Mouse (Mus musculus): ENCODE results near the gene Met.

Gene Met

GRCm38 (mm10) chr6:17491502-17491901 is 27.9 kb downstream of the Met start:
- DNase-seq (ENCODE audit: low spot score), result no peak

- no peak for DNase-seq (ENCODE audit: low spot score)
Measured at GRCm38 (mm10) chr6:17492062-17492461, 28.5 kb downstream of the Met start.

DNA sequence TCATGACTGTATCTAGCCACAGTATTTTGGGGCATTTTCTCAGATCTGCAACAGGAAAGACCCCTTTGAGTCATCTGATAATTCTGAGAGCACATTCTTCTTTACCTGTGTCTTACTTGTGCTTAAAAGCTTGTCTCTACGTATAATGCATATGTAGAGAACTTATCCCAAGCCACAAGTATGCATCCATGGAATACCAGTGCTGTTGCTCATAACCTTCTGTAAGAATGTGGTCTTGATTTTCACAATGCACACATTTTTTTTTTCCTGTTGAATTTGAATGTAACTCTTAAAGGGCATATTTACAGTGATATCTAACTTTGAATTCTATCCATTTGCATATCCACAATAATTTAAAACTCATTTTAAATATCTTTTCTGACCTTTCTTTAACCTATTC is 31.8 kb downstream of the Met start:
- no peak for DNase-seq (ENCODE audit: low spot score)

DNA sequence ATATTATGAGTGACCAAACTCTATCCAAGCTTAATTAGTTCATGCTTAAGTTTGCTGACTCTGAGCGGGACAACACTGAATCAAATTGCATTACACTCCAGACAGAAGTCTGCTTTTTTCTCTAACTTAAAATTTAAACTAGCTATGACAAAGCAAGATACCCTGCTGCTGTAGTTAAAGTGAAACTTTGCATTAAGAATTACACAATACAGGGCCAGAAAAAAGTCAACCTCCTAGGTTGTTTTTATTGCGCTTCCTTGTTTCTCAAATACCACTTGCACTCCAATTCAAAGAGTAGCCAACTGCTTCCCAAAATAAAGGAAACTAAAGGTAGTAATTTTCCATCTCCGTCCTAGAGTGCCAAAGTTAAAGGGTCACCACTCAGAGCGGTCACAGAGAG is 33.8 kb downstream of the Met start:
- DNase-seq (ENCODE audit: low spot score), result no peak

GRCm38 (mm10) chr6:17498801-17499200 is 35.2 kb downstream of the Met start:
- DNase-seq (ENCODE audit: low spot score), result no peak

GRCm38 (mm10) chr6:17501440-17501839 is 37.8 kb downstream of the Met start:
- no peak for DNase-seq (ENCODE audit: low spot score)

- DNase-seq (ENCODE audit: low spot score), result no peak
Measured at GRCm38 (mm10) chr6:17502311-17502710, 38.7 kb downstream of the Met start.

DNA sequence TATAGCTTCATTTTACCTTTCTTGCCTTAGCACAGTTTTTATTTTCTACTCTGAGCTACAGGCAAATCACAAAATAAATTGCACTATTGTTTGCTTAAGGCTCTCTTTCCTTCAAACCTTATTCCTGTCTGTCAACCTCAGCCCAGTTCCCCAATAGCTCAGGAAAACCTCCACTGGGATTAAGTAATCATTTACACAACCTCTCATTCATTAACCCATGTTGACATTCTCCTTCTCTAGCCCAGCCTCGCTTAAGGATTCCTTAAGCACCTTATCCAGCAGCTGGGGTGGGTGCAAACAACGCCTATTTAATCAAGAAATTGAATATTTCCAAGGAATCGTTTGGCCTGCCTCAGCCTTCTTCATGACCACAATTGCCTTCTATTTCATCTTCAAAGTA is 40.1 kb downstream of the Met start:
- no peak for DNase-seq (ENCODE audit: low spot score)

- DNase-seq (ENCODE audit: low spot score), result no peak
Measured at GRCm38 (mm10) chr6:17505530-17505929, 41.9 kb downstream of the Met start.

DNA sequence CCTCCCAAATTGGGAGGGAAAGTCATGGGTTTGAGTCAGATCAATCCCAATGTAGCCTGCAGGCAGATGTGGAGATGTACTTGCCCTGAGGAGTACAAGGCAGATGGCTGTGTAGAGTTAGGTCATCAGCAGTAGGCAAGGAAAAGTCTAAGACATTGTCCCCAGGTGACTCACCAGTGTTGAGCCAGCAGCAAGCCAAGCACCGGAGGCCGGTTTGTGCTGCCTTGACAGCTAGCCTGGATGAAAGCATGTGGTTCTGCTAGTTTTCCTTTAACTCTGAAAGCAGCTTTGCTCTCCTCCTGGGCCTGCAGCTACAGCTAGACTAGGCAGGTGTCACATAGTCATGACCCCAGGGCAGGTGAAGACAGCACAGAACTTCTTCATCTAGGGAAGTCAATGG is 43.2 kb downstream of the Met start:
- no peak for DNase-seq (ENCODE audit: low spot score)

DNA sequence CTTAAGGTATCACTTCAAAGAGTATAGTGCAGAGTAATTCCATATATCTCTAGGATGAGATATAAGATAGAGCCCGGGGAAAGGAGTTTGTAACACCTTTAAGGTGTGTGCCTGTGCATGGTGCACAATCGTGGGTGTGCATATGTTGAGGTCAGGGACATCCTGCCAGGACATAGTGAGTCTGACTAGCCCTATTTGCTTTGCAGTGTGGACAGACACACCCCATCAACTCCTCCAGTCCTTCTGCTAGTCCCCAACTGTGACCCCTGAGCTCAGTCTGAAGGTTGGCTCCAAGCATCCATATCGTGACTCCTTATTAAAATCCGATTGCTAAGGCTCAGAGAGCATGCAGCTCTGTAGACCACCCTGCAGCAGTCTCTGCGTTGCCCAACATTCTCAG is 44.6 kb downstream of the Met start:
- no peak for DNase-seq (ENCODE audit: low spot score)

DNA sequence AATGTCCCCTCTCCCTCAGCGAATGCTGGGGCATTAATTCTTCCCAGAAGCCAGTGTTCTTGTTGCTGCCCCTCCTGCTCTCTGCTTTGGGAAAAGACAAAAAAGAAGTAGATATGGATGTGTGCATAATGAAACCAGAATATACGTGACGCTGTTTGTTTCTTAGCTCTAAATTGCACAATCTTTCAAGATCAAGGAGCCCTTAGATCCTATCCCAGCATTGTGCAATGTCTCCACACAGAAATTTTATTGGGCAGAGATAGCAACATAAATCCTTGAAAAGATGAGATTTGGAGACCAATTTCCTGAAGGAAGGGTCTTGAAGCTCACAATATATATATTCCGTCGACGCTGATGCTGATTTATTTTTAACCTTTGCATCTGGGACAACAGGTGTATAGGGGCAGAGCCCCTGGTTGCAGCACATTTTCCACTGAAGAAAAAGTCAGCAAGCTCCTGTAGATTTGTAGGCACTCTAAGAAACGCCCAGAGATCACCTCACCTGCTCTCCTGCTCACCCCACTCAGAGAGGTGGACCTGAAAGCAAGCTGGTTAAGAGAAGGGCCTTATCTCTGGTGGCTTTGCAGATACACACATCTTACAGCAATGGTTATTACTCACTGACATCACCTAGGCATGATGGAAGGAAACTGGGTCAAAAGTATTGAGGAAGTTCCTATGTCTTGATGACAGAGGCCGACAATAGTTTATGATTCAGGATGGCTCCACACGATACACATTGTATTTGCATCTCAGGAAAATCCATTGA is 45.2 kb downstream of the Met start:
- no peak for DNase-seq (ENCODE audit: low spot score)

- no peak for DNase-seq (ENCODE audit: low spot score)
Measured at GRCm38 (mm10) chr6:17513381-17513780, 49.8 kb downstream of the Met start.

DNA sequence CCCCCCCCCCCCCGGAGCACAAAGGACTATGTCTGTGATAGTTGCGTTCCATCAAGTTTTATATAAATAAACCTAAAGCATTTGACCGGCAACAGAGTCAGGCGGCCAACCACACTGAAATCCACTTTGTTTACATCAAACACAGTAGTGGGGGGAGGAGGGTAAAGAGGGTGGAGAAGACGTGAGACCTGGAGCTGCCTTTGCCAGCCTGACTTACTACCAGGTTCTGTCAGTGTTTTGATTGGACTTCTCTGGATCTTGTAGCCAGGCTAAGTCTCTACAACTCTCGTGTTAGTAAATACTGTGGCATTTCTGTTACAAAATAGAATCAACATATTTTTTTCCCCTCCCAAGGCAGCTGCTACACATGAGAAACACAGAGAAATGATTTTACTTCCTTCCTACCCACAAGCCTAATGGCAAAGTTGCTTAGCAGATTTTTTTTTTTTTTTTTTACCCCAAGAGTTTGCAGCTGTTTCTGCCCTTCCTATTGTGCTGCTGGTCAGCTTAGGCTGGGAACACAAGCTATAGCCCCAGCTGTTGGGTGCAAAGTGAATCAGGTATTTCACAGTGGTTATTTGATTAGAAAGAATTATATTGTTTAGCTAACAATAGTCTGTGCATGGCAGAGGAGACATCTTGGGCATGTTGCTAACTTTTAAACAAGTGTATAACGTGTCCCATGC is 52.3 kb downstream of the Met start:
- no peak for DNase-seq (ENCODE audit: low spot score)

DNA sequence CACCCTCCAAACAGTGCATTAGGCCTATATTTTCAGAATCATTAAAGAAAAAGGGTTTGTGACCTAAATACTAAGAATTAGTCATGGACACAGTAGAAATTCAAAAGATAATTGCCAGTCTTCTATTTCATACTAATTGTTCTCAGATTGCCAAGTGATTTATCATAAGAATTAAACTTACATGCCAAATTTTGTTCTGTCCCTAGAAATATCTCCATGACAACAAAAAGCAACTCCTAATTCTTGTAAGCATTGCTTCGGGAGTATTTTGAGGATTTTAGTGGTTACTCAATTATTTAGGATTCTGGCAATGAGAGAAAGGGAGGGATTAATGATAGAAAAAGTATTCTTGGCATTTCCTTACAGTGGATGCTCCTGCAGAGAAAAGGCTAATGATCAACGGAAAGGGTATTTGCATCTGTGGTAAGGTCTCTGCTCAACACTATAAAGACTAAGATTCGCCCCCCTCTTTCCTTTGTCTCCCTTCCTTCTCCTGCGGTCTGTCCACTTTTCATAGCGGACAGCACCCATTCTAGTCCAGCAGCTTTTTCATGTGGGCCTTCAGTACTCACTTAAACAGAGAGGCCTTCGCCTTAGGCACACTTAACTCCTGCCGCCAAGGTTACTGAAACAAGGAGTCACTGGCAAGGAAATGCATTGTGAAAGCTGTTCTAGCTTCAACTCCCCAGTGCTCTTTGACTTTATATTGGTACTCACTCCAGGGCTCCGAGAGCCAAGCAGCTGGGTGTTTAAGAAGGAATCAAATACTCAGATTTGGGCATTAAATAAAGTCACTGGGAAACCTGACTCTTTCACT is 58.5 kb downstream of the Met start:
- DNase-seq (ENCODE audit: low spot score), result no peak

GRCm38 (mm10) chr6:17522917-17523316 is 59.3 kb downstream of the Met start:
- DNase-seq (ENCODE audit: low spot score), result no peak

DNA sequence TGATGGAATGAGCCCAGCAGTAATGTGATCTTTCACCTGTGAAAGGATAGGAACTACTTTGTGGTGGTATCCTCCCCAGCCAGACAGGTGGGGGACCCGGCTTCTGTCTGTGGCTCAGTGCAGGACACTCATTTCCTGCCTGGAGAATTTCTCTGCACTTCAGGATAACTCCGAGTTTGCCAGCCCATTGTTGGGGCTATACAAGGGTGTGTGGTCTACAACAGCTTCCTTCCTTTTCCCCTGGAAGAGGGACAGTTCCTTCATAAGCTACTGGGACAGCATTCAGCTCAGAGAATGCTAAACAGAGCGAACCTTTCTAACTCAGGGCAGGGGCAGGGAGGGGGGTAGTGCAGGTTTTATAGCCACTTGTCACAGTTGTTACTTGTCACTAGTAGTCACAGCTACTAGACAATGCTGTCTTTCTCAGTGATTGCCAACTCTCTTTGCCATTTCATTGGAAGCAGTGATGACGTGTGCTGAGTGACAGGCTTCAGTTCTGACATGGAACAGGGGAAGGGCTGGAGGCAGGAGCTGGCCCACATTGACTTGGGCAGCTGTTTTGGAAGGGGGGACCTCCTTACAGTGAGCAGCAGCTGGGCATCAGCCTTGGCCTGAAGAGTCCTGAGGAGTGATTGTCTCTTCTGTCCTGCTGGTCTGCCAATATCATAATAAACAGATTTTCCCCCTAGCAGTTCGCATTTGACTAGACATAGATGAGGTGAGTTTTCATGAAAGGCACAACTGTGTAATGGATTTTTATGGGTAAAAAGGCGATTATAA is 66.1 kb downstream of the Met start:
- DNase-seq (ENCODE audit: low spot score), result no peak

DNA sequence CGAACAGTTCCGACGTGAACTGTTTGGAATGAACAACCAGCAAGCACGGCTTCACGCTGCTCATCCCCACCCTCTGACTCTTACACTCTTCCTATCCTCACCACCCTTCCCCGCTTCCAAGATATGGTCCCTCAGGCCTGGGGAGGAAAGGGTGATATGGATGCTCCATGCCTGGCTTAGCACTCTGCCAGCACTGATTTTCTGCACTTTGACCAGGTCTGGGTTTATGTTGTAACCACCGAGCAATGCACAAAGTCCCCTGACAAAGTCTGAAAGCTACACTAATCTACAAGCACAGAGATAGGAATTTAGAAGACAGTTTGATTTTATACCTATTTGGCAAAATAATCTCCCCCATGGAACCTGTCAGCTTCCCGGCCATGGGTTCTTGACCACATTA is 78.0 kb downstream of the Met start:
- no peak for DNase-seq (ENCODE audit: low spot score)

GRCm38 (mm10) chr6:17542383-17542782 is 78.8 kb downstream of the Met start:
- DNase-seq (ENCODE audit: low spot score), result no peak

DNA sequence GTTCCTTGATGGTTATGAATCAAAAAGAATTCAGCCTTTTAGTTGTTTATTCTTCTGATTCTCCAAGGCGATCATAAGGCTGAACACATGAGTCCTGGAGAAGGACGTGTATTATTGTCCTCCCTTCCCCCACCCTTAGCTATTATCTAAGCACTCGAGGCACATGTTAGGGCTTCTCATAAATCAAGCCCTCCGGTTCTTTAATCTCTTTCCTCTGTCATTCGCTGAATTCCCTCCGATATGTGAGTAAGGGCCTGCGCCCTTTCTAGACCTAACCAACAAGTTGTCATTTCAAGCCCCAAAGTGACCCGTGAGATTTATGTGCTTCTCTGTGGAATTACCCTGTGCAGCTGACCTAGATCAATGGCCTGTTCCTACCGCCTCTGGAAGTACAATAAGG is 81.9 kb downstream of the Met start:
- DNase-seq (ENCODE audit: low spot score), result no peak

DNA sequence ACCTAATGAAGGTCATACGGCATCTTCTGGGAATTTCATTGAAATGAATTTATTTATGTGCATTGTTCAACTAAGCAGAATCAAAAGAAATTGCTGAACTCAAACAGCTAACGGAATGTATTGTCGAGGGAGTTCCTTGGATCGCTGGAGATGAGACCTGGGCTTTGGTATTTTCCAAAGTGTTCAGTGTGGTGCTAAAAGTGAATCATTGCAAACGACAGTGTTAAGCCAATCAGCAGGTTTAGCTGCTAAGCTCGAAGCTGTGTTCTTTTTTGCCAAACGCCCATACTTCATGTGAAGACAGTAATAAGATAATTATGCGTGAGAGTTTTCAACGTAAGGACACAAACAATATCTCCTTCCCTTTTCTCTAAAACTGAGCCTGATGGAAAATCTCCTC is 82.7 kb downstream of the Met start:
- DNase-seq (ENCODE audit: low spot score), result no peak

- DNase-seq (ENCODE audit: low spot score), result no peak
Measured at GRCm38 (mm10) chr6:17546825-17547224, 83.2 kb downstream of the Met start.

All from ovary, postnatal 36 days (tissue).